Mouse (Mus musculus) gastrocnemius, postnatal 10 days (tissue): Measurements from ENCODE around the gene Dnajc28. TPM values are rescaled to one million over a fixed set of nuclear protein-coding genes. Genes with fewer than 3 reads are reported as not detected.

Source experiments
- DNase-seq: peaks from one replicate; pipeline ENCODE4 v3.0.0; 2021; ENCODE audit warnings: mixed read lengths
- total RNA-seq, 2 experiments: library from RNA; stranded (reverse); gene quantifications; 2 replicates each; pipeline ENCODE4 v1.2.3; 2021

Dnajc28 gene
- total RNA-seq, 2 experiments from 2014 or later: 4.8 to 5.3 TPM

- no peak for DNase-seq
Observed at GRCm38 (mm10) chr16:91588703-91589102, 30.1 kb downstream of the Dnajc28 start.

- DNase-seq: no peak
Observed at GRCm38 (mm10) chr16:91587730-91588453, 30.9 kb downstream of the Dnajc28 start.

- no peak for DNase-seq
Observed at GRCm38 (mm10) chr16:91586244-91586643, 32.6 kb downstream of the Dnajc28 start.

- DNase-seq: no peak
Observed at GRCm38 (mm10) chr16:91585617-91586016, 33.2 kb downstream of the Dnajc28 start.

GRCm38 (mm10) chr16:91582307-91582706 is 36.5 kb downstream of the Dnajc28 start:
- no peak for DNase-seq

GRCm38 (mm10) chr16:91578980-91579720 is 39.7 kb downstream of the Dnajc28 start:
- DNase-seq: no peak

GRCm38 (mm10) chr16:91575151-91575550 is 43.7 kb downstream of the Dnajc28 start:
- no peak for DNase-seq

GRCm38 (mm10) chr16:91571105-91571504 is 47.7 kb downstream of the Dnajc28 start:
- no peak for DNase-seq

GRCm38 (mm10) chr16:91568960-91569359 is 49.9 kb downstream of the Dnajc28 start:
- no peak for DNase-seq

GRCm38 (mm10) chr16:91566002-91566401 is 52.8 kb downstream of the Dnajc28 start:
- DNase-seq: no peak

GRCm38 (mm10) chr16:91565292-91565951 is 53.4 kb downstream of the Dnajc28 start:
- DNase-seq: no peak

GRCm38 (mm10) chr16:91564580-91565291 is 54.1 kb downstream of the Dnajc28 start:
- no peak for DNase-seq

Other genes starting within 250 kb of the Dnajc28 start
- 10 to 100 TPM; 19.4 to 22.9 TPM for gene Ifnar2, start 246.2 kb downstream of the Dnajc28 start, total RNA-seq
- gene Gm21970, start 227.3 kb downstream of the Dnajc28 start, total RNA-seq: not detected
- gene Il10rb, start 212.9 kb downstream of the Dnajc28 start, total RNA-seq: 10 to 100 TPM; 13.4 to 17.0 TPM
- 10 to 100 TPM; 34.9 to 36.9 TPM for gene Ifnar1, start 133.8 kb downstream of the Dnajc28 start, total RNA-seq
- gene Ifngr2, start 72.0 kb downstream of the Dnajc28 start, total RNA-seq: 10 to 100 TPM; 59.8 to 60.8 TPM
- 10 to 100 TPM; 15.2 to 15.9 TPM for gene Tmem50b, start 21.2 kb downstream of the Dnajc28 start, total RNA-seq
- 10 to 100 TPM; 54.5 to 58.5 TPM for gene Gart, start 27.9 kb upstream of the Dnajc28 start, total RNA-seq
- gene Son, start 28.5 kb upstream of the Dnajc28 start, total RNA-seq: 100 to 1,000 TPM; 113 to 153 TPM
- gene Donson, start 69.7 kb upstream of the Dnajc28 start, total RNA-seq: 1 to 10 TPM; 2.4 to 3.8 TPM
- 10 to 100 TPM; 15.1 to 19.4 TPM for gene Cryzl1, start 109.9 kb upstream of the Dnajc28 start, total RNA-seq
- 10 to 100 TPM; 60.2 to 81.2 TPM for gene Itsn1, start 110.3 kb upstream of the Dnajc28 start, total RNA-seq